Mouse (Mus musculus) colon, adult 2 months (tissue): ENCODE data around the gene Idh3a. TPM values are rescaled to one million over a fixed set of nuclear protein-coding genes. Genes with fewer than 3 reads are reported as not detected.

ENCODE experiments used
- polyA plus RNA-seq: library from polyadenylated mRNA; depleted of rRNA; stranded (reverse); fragments of >200 nt; gene quantifications from 2 replicates; pipeline ENCODE4 v1.2.3, GENCODE M21; 2012; rRNA removed

Gene Idh3a
- polyA plus RNA-seq, result 44.0 and 47.6 TPM in 2 replicates

DNA sequence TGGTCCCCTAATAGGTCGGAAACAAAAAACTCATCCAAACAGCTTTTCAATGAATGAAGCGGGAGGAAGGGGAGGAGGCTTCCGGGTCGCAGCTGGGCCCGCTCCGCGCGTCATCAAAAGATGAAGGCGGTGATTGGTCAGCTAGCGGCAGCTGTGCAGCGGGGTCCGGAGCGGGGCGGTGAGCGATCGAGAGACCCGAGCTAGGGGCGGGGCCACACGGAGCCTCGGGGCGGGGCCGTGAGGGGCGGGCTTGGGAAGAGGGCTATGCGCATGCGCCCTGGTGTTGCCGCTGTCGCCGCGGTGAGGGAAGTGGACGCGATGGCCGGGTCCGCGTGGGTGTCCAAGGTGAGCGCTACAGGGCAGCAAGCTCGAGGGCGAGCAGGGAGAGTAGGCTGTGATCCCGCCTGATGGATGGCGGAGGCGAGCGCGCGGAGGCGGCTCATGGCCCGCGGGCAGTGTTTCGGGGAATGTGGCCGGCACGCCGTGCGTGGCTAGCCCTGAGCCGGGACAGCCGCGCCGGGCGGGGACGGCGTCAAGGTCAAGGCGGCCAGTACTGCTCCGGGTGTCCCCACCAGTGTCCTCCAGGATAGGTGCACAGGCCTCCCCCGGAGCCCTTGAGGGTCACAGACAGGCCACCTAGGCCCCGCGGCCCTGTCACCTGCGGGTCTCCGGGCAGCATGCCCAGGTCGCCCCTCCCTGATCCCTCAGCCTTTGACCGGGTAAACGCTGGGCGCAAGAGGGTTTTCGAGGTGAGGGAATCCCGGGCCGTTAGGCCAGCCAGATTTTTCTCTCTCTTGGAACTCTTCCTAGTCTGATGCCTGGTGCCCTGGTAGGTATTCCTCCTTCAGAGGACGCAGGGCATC lies at the start of gene Idh3a:
Idh3a (plus strand) TSS at position 136 of the 863 bp plus-strand sequence.

DNA sequence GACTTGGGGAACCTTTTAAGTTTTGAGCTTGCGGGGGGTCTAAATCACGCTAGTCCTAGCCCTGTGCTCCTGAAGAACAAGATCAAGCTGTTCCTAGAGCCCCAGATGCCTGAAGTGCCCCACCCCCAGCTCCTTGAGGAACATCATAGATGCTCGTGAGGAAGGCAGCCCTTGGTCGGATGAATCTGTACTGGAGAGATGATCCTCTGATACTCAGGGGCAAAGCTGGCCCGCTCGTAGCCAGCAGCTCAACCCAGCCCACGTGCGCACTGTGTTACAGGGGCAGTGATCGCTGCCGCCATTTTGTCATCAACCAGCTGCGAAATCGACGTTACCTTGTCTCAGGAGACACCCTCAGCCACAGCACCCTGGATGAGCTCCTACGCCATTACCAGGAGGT lies 47.5 kb upstream of the Idh3a start, which contains the start of gene Sh2d7:
Sh2d7 (plus strand) TSS at position 301 of the 400 bp plus-strand sequence.

DNA sequence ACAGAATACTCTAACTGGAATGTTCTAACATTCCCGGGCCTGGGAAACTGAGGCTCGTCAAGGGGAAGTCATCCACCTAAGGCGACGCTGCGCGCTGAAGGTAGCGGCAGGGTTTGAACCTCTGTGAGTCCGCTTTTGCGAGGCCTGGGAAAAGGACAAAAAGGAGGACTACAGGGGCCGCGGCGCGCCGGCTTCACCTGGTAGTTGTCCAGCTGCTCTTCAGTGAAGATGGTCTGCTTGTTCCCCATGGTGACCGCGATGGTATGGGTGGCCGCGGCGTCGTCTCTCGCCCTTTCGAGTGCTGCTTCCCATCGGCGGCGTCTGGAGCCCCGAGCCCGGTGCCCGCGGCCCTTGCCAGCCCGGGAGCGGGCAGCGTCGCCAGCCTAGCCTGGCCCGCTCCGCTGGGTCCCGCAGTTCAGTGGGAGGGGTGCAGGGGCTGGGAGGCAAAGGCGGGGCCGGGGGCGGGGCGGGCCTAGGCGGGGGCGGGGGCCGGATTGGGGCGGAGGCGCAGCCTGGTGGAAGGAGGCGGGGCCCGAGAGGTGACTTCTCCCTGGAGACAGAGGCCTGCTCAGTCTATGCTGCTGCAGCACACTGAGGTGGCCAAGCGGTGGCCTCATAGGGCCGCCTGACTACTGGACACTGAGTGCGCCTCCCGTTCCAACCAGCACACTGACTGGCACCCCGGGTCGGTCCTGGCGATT lies 26.2 kb upstream of the Idh3a start, which contains the start of gene Cib2:
Cib2 (minus strand) TSS at position 448 of the 701 bp plus-strand sequence.

Other genes starting within 250 kb of the Idh3a start
- 0.43 and 0.84 TPM in 2 replicates for gene Dmxl2, start 84.7 kb upstream of the Idh3a start, polyA plus RNA-seq
- 4.0 and 5.6 TPM in 2 replicates for gene Sh2d7, start 47.4 kb upstream of the Idh3a start, polyA plus RNA-seq
- 3.3 and 4.3 TPM in 2 replicates for gene Cib2, start 26.1 kb upstream of the Idh3a start, polyA plus RNA-seq
- gene Acsbg1, start 75.5 kb downstream of the Idh3a start, polyA plus RNA-seq, result 0.85 and 1.3 TPM in 2 replicates
- gene Dnaja4, start 112.5 kb downstream of the Idh3a start, polyA plus RNA-seq, result 4.5 and 5.5 TPM in 2 replicates
- gene Wdr61, start 148.2 kb downstream of the Idh3a start, polyA plus RNA-seq, result 17.2 and 18.9 TPM in 2 replicates
- gene Crabp1, start 178.4 kb downstream of the Idh3a start, polyA plus RNA-seq, result 2.3 and 12.1 TPM in 2 replicates